Mouse (Mus musculus) hindbrain, embryonic 13.5 days (tissue): ENCODE results near the gene Sptbn4. TPM values are rescaled to one million over a fixed set of nuclear protein-coding genes. Genes with fewer than 3 reads are reported as not detected.

Experiments
- ATAC-seq: fragments of 200-750 bp; cut with Nextera tagmentation; 2 replicates; pipeline ENCODE4 v1.8.0; 2017; ENCODE audit warnings: moderate TSS enrichment; ENCODE audit not compliant: low FRiP score
- H3K27ac ChIP-seq: fragments of 300-500 bp; sonication (generic); 2 replicates; pipeline ENCODE4 v1.5.1; 2015; ENCODE audit warnings: inconsistent platforms, mild to moderate bottlenecking, moderate library complexity
- H3K27me3 ChIP-seq: fragments of 300-500 bp; sonication (generic); 2 replicates; pipeline ENCODE4 v1.6.1; 2015; ENCODE audit warnings: mild to moderate bottlenecking, inconsistent platforms
- H3K36me3 ChIP-seq: fragments of 300-500 bp; sonication (generic); 2 replicates; pipeline ENCODE4 v1.6.1; 2015; ENCODE audit warnings: mild to moderate bottlenecking, inconsistent platforms
- H3K4me1 ChIP-seq: fragments of 300-500 bp; sonication (generic); replicated peaks from 2 replicates; pipeline ENCODE4 v1.6.1; 2015; ENCODE audit warnings: inconsistent platforms
- H3K4me2 ChIP-seq: fragments of 300-500 bp; sonication (generic); 2 replicates; pipeline ENCODE4 v1.6.1; 2015; ENCODE audit warnings: inconsistent platforms, mild to moderate bottlenecking, moderate library complexity
- H3K4me3 ChIP-seq: fragments of 300-500 bp; sonication (generic); 2 replicates; pipeline ENCODE4 v1.5.1; 2015; ENCODE audit warnings: mild to moderate bottlenecking, inconsistent platforms
- H3K9ac ChIP-seq: fragments of 300-500 bp; sonication (generic); 2 replicates; pipeline ENCODE4 v1.6.1; 2015; ENCODE audit warnings: mild to moderate bottlenecking, inconsistent platforms
- H3K9me3 ChIP-seq: fragments of 300-500 bp; sonication (generic); 2 replicates; pipeline ENCODE4 v1.6.1; 2016; ENCODE audit warnings: inconsistent platforms
- WGBS: fragments of 180-500 bp; shearing (Covaris S2); methylation state at CpG from one replicate; pipeline ENCODE4 v1.1.7; 2015; 5-methylcytosine and 5-hydroxymethylcytosine counted together
- polyA plus RNA-seq: library from polyadenylated mRNA; unstranded; fragments of >200 nt; fragmentation: Nextera tagmentation; extraction: Ambion mirVana; gene quantifications from 2 replicates; pipeline ENCODE4 v1.2.1, GENCODE M21; 2015

Gene Sptbn4
- polyA plus RNA-seq, 1 experiment from 2014 or later = 2.6 TPM

DNA sequence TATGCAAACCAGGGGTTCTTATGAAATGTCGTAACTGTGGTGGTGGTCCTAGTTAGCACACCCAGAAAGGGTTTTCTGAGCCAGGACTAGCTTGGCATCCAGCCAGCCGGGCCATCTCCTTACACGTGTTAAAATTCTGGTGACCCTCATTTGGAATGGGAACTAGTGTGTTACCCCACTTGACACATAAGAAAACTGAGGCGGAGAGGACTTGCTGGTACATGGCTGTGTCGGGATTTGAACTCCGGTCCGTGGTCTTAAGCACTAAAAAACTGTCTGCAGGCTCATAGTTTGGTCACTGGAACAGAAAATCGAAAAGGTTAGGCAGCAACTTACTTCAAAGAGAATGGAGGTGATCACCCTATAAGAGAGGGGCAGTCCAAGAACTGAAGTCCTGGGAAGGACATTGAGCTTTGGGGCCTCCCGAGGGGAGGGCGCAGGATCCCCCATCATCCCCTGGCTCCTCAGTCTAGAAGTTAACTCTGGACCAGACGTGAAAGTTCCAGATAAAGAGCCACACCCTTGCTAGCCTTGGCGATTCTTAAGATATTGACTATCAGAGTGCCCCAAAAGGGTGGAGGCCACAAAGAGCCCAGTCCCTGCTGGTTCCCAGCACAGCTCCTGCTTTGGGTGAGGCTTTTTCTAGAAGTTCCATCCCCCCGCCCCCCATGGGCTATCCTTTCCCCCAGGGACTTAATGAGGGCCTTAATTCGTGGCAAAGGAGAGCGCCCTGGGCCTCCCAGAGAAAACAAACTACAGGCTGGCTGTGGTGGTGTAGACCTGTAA is 1.1 kb upstream of the Sptbn4 start:
- peak overlapping the region; percentile 65 for H3K4me3 ChIP-seq
- no peaks in the 10 kb centered on the region for H3K9me3 ChIP-seq
- no peaks in the 10 kb centered on the region for H3K36me3 ChIP-seq
- peaks cover 28% of the 10 kb centered on the region for H3K4me1 ChIP-seq
- H3K27me3 ChIP-seq = peaks cover 33% of the 10 kb centered on the region
- H3K4me2 ChIP-seq = peak overlapping the region; percentile 90
- peak overlapping the region; percentile 69 for H3K9ac ChIP-seq
- no peak for ATAC-seq
- no peak overlapping the region for H3K27ac ChIP-seq
- WGBS = 60% methylated on average over 15 of the region's 15 CpGs

DNA sequence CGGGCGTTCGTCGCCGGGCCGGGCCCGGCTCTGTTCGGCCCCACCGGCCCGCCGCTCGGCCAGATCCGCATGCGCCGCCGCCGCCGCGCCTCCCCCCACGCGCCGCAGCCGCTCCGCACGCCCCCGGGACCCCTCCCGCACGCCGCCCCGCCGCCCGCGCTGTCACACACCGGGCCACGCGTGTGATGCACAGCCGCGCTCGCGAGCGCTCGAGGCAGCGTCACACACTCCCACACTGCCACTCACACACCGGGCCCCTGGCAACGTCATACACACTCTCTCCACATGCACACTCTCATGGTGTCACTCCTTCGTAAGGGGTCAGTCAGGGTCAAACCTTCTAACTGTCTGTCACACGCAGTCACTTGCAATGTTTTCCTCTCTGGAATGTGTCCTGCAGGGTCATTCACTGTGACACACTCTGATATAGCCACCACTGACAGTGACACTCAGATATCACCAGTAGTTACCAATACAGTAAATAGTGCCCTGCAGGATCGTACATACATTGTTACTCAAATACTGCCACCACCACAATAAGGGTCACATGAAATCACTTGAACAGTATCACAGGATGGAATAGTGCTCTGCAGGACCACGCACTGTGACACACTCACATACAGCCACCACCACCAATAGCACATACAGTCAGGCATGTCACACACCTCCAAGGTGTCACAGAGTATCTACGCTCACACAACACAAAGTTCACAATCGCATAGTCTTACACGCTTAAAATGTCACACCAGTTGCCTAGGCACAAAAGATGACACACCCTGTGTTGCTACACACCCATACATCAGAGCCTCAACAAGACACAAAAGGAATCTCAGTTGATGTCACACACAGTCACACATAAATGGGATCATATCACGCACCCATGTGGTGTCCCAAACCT is 716 bp downstream of the Sptbn4 start:
- peak; percentile 57 for ATAC-seq
- Histone ChIP-seq H3K27me3 (peaks cover 31% of the 10 kb centered on the region), H3K4me1 (peaks cover 28% of the 10 kb centered on the region), H3K9me3 (no peaks in the 10 kb centered on the region), H3K9ac (peak overlapping the region; percentile 89), H3K4me2 (peak overlapping the region; percentile 90), H3K4me3 (peak overlapping the region; percentile 65), H3K36me3 (peaks cover 4% of the 10 kb centered on the region; the same call in 1 of the 2 replicates), H3K27ac (peak overlapping the region; percentile 86)
- 8% methylated on average over 38 of the region's 53 CpGs for WGBS

DNA sequence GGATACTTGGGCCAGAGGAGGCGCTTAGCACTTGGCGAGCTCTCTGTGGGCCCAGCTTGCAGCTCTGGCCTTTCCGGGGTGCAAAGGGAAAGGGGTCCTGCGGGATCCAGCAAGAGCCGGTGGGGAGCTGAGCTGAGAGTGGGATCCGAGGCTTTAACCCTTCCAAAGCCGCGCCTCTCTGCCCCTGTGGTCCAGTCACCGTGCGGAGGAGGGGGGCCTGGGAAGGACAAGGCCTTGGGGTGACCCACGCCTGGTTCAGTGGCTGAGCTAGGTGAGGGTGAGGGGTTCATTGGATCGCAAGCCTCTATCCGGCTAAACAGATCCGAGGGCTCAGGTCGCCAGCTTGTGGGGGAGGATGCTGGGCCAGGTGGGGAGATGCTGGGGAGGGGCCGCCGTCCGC is 1.4 kb downstream of the Sptbn4 start:
- Histone ChIP-seq H3K9ac (peak overlapping the region; percentile 89), H3K27ac (peak overlapping the region; percentile 86), H3K9me3 (no peaks in the 10 kb centered on the region), H3K4me2 (peak overlapping the region; percentile 90), H3K27me3 (peaks cover 31% of the 10 kb centered on the region), H3K4me1 (peaks cover 28% of the 10 kb centered on the region), H3K4me3 (peak overlapping the region; percentile 65), H3K36me3 (peaks cover 9% of the 10 kb centered on the region; the same call in 1 of the 2 replicates)
- WGBS = 2% methylated on average over 18 of the region's 18 CpGs
- ATAC-seq = 0 out of 2 replicates have a peak, but pooled peaks have one; percentile 1

DNA sequence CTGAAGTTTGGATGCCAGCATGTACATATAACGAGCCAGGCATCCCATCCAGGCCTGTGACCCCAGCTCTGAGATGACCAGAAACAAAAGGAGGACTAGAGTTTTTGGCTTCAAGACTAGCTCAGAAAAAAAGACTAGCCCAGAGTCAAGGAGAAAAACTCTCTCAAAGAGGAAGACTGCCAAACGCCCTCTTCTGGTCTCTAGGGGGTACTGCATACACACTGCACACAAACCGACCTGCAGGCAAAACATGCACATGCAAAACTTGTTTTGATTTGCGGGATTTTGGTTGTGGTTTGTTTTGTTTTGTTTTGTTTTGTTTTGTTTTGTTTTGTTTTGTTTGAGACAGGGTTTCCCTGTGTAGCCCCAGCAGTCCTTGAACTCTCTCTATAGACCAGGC is 7.5 kb downstream of the Sptbn4 start:
- WGBS = 78% methylated on average over 4 of the region's 4 CpGs
- H3K9ac ChIP-seq = no peak overlapping the region
- H3K27me3 ChIP-seq = peaks cover 17% of the 10 kb centered on the region
- peaks cover 36% of the 10 kb centered on the region for H3K36me3 ChIP-seq
- no peaks in the 10 kb centered on the region for H3K4me1 ChIP-seq
- no peak overlapping the region for H3K27ac ChIP-seq
- ATAC-seq = no peak
- H3K4me2 ChIP-seq = no peak overlapping the region
- peaks cover 3% of the 10 kb centered on the region; the same call in 1 of the 2 replicates for H3K9me3 ChIP-seq
- no peak overlapping the region for H3K4me3 ChIP-seq

DNA sequence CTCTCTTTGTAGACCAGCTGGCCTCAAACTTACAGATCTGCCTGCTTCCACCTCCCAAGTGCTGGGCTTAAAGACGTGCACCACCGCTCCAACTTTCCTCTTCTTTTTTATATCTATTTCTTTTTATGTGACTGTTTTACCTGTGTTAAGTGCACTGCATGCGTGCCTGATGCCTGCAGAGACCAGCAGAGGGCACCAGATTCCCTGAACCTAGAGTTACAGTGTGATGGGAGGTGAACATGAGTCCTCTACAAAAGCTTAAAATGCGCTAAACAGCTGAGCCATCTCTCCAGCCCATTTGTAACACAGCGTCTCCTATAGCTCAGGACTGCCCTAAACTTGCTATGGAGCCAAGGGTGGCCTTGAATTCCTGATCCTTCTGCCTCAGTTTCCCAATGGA is 9.9 kb downstream of the Sptbn4 start:
- peaks cover 32% of the 10 kb centered on the region for H3K27me3 ChIP-seq
- H3K4me3 ChIP-seq = no peak overlapping the region
- H3K4me2 ChIP-seq = no peak overlapping the region
- no peaks in the 10 kb centered on the region for H3K4me1 ChIP-seq
- no peak for ATAC-seq
- no peak overlapping the region for H3K27ac ChIP-seq
- no peak overlapping the region for H3K9ac ChIP-seq
- peaks cover 42% of the 10 kb centered on the region for H3K36me3 ChIP-seq
- peaks cover 3% of the 10 kb centered on the region; the same call in 1 of the 2 replicates for H3K9me3 ChIP-seq
- WGBS = 62% methylated on average over 5 of the region's 5 CpGs

DNA sequence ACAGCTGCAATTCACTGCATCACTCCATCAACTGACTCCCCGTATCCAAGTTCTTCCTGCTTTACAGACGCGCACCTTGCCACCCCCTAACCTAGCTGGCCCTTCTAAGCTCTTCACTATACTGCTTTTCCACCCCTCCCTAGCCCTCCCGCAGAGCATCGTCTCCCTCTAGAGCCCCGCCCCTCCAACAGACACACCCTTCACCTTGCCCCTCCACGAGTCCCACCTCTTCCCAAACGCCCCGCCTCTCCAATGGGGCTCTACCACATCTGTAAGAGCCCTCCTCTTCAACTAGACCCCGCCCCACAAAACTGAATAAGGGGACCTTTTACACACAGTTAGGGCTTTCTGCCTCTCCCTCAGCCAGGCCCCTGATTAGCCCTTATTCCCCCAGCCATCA is 13.7 kb downstream of the Sptbn4 start:
- no peak overlapping the region for H3K4me2 ChIP-seq
- peaks cover 22% of the 10 kb centered on the region for H3K36me3 ChIP-seq
- H3K4me1 ChIP-seq = no peaks in the 10 kb centered on the region
- no peak overlapping the region for H3K9ac ChIP-seq
- H3K4me3 ChIP-seq = no peak overlapping the region
- H3K27me3 ChIP-seq = peaks cover 37% of the 10 kb centered on the region
- H3K9me3 ChIP-seq = 0 out of 2 replicates have a peak, but pooled peaks cover 4% of the 10 kb centered on the region
- 10% methylated on average over 10 of the region's 10 CpGs for WGBS
- H3K27ac ChIP-seq = no peak overlapping the region
- ATAC-seq = no peak

DNA sequence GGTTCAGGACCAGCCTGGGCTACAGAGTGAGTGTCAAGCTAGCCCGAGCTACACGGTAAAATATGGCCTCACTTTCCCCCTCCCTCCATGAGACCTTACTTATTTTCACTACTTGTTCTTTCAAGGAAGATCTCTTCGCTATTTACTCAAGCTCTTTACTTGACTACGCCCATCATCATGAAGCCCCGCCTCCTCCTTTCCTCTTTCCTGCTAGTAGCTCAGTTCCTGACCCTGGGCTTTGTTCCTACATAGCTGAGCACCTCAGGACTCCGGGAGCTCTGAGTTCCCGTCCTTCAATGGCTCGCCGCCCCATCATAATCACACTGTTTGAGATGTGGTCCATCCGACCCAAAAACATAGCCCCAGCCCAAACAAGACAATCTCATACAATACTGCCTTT is 14.1 kb downstream of the Sptbn4 start:
- no peak overlapping the region for H3K27ac ChIP-seq
- no peak overlapping the region for H3K4me3 ChIP-seq
- H3K36me3 ChIP-seq = peaks cover 22% of the 10 kb centered on the region
- H3K27me3 ChIP-seq = peaks cover 37% of the 10 kb centered on the region
- H3K4me1 ChIP-seq = no peaks in the 10 kb centered on the region
- 31% methylated on average over 10 of the region's 10 CpGs for WGBS
- ATAC-seq = no peak
- H3K9me3 ChIP-seq = 0 out of 2 replicates have a peak, but pooled peaks cover 4% of the 10 kb centered on the region
- no peak overlapping the region for H3K9ac ChIP-seq
- H3K4me2 ChIP-seq = no peak overlapping the region

DNA sequence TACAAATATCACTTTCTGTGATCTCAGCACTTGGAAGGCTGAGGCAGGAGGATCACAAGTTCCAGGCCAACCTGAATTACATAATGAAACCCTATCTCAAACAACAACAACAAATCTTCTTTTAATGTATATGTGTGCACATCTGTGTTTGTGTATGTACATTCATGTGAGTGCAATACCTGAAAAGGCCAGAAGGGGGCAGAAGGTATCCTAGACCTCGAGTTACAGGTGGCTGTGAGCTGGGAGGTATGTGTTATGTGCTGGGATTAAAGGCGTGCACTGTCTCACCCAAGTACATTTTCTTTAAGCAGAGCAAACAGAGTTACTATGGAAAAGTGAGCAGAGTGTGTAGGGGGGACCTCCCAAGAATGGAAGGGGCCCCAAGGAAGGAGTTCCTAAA is 18.4 kb downstream of the Sptbn4 start:
- H3K27ac ChIP-seq = no peak overlapping the region
- H3K9ac ChIP-seq = no peak overlapping the region
- peaks cover 24% of the 10 kb centered on the region for H3K27me3 ChIP-seq
- no peak overlapping the region for H3K4me3 ChIP-seq
- 61% methylated on average over 2 of the region's 2 CpGs for WGBS
- H3K4me1 ChIP-seq = no peaks in the 10 kb centered on the region
- 0 out of 2 replicates have a peak, but pooled peaks cover 4% of the 10 kb centered on the region for H3K9me3 ChIP-seq
- no peak overlapping the region for H3K4me2 ChIP-seq
- H3K36me3 ChIP-seq = peaks cover 31% of the 10 kb centered on the region
- ATAC-seq = no peak

DNA sequence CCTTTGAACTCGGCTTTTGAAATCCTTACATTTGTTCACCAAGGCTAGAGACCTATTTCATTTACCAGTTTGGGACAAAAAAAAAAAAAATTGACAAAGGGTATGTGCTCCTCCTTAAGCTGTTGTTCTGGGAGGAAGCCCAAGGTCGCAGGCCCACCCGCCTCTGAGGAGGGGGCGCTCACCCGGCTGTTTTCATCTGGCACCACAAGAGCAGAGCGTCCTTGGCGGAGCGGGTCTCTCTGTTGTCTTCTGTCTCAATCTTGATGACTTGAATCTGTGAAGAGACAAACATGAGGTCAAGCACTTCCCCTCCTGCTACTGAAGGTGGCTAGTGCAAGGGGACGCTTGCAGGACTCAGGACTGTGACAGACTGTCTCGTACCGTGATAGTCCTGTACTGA is 19.5 kb downstream of the Sptbn4 start:
- peaks cover 19% of the 10 kb centered on the region for H3K27me3 ChIP-seq
- 0 out of 2 replicates have a peak, but pooled peaks cover 4% of the 10 kb centered on the region for H3K9me3 ChIP-seq
- no peak overlapping the region for H3K27ac ChIP-seq
- H3K4me2 ChIP-seq = no peak overlapping the region
- ATAC-seq = no peak
- peaks cover 41% of the 10 kb centered on the region for H3K36me3 ChIP-seq
- H3K9ac ChIP-seq = no peak overlapping the region
- H3K4me3 ChIP-seq = no peak overlapping the region
- WGBS = 74% methylated on average over 11 of the region's 11 CpGs
- H3K4me1 ChIP-seq = no peaks in the 10 kb centered on the region

DNA sequence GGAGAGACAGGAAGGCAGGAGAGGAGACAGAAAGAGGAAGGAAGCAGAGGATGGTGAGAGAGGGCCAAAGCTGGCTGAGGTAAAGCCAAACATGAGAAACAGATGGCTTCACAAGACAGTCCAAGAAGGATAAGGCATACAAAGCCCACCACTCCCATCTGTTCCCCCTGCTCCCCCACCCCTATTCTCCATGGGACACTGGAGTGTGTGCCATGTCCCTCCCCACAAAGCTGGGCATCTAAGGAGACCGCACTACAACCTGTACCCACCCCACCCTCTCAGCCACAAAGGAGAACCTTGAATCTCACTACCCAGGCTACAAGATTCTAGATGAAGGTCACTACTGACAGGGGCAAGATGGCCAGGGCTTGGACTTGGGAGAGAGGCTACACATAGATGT is 20.1 kb downstream of the Sptbn4 start:
- no peak for ATAC-seq

DNA sequence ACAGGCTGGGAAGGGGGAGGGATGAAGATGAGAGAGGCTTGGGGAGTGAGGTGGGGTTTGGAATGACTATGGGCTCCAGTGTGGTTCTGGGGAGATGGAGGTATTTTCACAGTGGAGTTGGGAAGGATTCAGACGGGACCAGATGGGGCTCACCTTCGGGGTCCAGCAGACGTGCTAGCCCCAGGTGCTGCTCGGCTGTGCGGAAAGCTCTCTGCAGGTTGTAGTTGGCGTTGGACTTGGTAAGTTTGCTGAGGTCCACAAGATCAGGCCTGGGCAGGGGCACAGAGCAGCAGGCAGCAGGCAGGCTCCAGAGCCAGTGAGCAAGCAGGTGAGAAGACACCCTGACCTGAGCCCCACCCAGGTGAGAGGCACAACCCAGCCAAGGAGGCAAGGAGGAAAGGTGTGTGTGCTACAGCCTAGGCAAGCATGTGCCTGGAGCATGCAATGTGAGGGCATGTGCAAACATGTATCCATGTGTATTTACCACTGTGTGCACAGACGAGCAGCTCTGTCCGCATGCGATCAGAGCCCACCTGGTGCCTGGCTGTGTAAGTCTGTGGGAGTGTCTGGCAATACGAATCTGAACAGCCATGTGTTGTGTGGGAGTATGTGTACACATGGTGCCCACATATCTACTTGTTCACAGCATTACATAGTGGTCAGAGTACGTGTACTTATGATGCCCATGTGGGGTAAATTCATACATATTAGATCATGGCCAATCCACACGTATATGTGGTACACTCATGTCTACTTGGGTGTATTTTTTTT is 23.7 kb downstream of the Sptbn4 start:
- no peak for ATAC-seq
- no peak overlapping the region for H3K27ac ChIP-seq
- no peak overlapping the region for H3K9ac ChIP-seq
- H3K4me2 ChIP-seq = no peak overlapping the region
- no peaks in the 10 kb centered on the region for H3K4me1 ChIP-seq
- H3K27me3 ChIP-seq = peaks cover 15% of the 10 kb centered on the region; the same call in 1 of the 2 replicates
- 87% methylated on average over 12 of the region's 12 CpGs for WGBS
- H3K4me3 ChIP-seq = no peak overlapping the region
- peaks cover 8% of the 10 kb centered on the region; the same call in 1 of the 2 replicates for H3K9me3 ChIP-seq
- peaks cover 39% of the 10 kb centered on the region for H3K36me3 ChIP-seq

More for the DNA sequence above, 20.1 kb downstream of the Sptbn4 start:
- Histone ChIP-seq H3K4me3 (no peak overlapping the region), H3K36me3 (peaks cover 40% of the 10 kb centered on the region), H3K27me3 (peaks cover 16% of the 10 kb centered on the region; the same call in 1 of the 2 replicates), H3K9me3 (peaks cover 9% of the 10 kb centered on the region; the same call in 1 of the 2 replicates), H3K4me2 (no peak overlapping the region), H3K9ac (no peak overlapping the region), H3K4me1 (no peaks in the 10 kb centered on the region), H3K27ac (no peak overlapping the region)
- whole genome bisulfite sequencing = 100% methylated on average over 1 of the region's 1 CpGs
